Mouse (Mus musculus): ENCODE measurements at regions not wholly inside any gene's neighbourhood (a gene's known extent, or its start where the extent isn't known, plus 50 kb on each side); places are given as distances from the start of the nearest gene placed in this dataset.

DNA sequence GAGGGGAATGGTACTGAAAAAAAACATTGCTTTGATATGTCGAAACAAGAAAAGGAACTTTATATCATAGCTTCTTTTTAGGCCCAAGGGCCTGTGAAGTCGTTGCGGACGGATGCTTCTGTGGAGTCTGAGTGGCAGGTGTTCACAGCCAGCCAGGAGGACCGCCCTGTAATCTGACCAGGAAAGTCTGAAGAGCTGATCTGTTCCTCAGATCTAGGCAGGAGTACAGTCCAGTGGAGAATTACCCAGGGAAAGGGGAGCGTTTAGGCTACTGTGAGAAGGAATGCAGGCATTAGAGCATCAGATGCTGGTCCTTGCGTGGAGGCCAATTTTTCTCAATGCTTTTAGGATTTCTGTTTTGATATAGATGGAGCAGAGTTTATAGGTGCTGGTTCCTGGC is 306.1 kb upstream of the Ddhd1 start:
- no peak for ATAC-seq (ENCODE audit: insufficient number of reproducible peaks, low FRiP score, low TSS enrichment)

DNA sequence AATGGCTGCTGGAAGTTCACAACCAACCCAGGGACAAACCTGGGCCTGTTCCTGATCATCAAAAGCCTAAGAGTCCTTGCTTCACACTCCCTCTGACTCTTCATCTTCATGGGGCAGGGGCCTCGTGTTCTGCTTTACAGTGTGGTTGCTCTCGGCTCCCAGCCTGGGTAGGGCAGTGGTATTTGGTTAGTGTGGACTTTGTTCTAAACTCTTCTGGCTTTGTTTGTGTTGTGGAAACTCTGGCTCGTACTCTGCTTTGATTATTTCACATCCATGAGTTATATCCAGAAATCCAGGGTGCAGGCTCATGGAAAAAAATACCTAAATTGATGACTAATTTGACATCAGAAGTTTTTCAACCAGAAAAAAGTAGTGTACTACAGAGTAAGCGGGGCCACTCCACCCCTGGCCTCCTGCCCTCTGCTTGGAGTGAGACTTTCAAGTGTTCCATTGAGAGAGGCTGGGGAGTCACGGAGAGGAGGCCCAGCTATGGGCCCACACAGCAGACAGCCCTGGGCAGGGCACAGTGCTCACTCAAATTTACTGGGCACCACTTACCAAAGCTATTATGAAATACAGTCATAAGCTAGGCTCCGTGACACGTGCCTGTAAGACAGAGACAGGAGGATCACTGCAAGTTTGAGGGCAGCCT is 325.4 kb upstream of the Ddhd1 start:
- ATAC-seq (ENCODE audit: insufficient number of reproducible peaks, low FRiP score, low TSS enrichment): no peak

DNA sequence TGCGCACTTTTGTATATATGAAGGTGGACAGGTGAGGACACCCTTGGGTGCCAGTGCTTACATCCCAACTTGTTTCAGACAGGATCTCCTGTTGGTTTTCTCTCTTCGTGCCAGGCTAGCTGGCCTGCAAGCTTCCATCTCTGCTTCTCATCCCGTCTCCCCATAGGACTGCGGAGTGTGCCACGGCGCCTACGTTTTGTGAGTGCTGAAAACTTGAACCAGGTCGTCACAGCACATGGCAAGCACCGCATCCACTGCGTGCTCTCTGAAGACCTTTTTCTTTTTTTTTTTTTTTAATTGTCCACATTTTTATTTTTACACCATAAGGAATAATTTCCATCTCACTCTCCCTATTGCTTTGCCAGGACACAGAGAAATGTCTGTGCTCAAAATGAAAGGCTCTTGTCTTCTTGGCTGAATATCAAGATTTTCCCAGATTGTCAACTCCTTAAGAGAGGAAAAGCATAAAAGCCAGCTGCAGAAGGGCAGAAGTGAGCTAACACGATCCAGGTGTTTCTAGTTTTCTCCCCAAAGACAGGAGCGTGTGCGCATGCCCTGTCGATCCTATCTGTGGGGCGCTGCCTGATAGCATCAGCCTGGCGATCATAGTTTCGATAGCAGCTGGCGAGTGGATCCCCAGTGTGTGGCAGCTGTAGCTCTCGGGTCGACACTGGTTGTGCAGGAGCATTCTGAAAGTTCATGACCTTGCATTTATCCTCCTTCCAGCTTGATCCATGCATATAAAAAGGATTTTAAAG is 326.4 kb upstream of the Ddhd1 start:
- ATAC-seq (ENCODE audit: insufficient number of reproducible peaks, low FRiP score, low TSS enrichment): no peak

DNA sequence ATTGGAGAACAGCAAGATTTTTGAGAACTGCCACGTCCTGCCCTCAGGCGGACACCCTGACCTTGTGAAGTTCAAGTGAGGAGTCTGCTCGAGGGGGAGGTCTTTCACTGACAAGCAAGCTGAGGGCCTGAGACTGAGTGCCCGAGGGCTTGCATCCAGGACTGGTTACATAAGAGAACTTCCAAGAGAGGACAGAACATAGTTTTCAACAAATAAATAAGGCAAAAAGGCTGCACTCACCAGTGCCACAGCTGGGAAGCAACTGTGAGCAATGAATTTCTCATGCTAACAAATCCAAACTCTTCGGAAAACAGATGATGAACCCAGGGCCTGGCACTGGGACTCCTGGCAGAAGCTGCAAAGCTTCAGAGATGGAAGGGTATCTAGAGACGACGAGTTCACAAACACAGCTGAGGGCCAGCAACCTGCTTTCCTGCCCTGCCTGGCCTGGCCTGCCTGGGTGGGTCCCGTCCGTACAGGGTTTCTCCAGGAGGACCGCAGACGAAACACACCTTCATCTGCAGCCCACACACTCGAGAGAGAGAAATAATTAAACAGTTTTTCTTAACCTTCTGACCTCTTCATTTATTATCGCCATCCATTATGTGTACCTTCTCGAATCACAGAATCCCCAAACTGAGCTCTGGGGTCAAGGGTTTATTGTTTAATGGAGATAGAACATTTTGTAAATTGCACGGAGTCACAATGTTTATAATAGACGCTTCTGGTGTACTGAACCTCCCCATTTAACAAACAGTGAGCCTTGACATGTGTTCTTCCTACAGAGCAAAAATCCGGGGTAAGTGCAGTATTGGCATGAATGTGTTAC is 334.3 kb upstream of the Ddhd1 start:
- no peak for ATAC-seq (ENCODE audit: insufficient number of reproducible peaks, low FRiP score, low TSS enrichment)

DNA sequence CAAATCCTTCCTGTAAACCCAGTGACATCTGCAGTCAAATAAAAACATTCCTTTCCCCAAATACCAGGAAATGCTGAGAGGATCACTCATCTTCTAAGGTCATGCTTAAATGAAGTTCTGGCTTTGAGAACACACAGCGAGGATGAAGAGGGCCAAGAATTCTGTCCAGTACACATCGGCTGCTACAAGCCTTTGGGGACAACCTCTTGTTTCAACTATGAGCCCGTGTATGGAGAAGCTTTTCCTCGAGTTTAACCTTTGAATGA is 334.9 kb upstream of the Ddhd1 start:
- no peak for ATAC-seq (ENCODE audit: insufficient number of reproducible peaks, low FRiP score, low TSS enrichment)

DNA sequence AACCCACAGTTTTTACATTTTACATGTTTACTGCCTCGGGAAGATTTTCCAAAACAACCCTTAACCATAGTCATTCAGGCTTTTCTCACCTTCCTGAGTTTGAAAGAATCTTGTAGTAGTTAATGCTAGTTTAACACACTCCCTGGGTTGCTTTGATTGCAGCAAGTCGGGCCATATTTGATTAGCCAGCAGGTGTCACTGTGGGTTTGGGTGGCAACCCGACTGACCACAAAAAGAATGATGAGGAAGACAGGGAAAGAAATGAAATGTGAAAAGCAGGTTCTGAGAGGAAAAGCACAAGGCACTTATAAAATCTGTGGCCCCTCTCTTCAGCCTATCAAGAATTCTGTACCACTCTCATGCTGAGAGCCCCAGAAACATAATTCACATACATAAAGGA is 335.7 kb upstream of the Ddhd1 start:
- no peak for ATAC-seq (ENCODE audit: insufficient number of reproducible peaks, low FRiP score, low TSS enrichment)

DNA sequence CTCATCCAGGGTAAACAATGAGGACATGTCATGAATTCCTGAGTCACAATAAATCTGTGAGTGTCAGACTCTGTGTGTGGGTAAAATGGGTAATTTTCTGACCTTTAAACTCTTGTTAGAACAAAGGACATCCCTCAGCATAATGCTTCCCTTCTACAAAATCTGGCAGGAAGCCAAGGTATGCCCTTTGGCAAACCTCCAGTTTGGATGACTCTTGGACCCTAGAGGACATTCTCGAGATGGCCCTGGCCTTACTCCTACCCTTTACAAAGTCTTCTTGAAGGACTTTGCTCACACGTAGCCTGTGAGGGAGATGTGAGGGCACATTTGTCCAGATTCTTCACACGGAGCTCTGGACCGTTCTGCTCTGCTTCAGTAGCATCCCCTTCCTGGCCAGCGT is 338.8 kb upstream of the Ddhd1 start:
- no peak for ATAC-seq (ENCODE audit: insufficient number of reproducible peaks, low FRiP score, low TSS enrichment)

DNA sequence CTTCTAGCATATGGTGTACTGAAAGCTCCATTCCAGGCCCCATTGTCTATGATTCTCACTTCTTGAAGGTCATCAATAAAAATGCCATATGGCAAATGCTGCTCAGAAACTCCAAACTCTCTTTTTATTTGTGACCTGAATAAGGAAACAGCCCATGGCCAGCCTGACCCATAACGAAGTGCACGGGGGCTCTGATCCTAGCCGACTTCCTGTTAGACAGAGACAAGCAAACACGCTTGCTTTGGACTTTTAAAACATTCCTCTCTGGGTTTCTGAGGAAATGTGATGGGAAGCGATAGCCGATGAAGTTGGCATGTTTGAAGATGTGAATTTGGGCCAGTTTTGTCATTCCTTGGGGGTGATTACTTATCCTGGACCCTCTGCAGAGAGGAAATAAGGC is 346.1 kb upstream of the Ddhd1 start:
- ATAC-seq (ENCODE audit: insufficient number of reproducible peaks, low FRiP score, low TSS enrichment): no peak

DNA sequence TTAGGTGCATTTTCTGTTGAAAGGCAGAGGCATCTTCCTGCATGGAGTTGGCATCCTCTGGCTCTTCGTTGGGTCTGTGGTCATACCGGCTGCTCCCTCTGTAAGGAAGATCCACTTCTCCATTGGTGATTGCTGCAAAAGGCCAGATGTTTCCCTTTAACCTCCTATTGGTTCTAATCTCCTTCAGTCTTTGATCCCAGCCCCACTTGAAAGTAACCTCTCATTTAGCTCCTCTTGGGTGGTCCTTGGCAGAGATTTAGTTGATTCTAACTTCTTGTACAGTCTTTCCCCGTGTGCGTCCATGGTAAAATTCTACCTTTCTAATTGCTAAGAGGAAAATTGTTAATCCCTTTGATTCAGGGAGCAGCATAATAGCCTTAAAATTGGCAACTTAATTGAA is 347.4 kb upstream of the Ddhd1 start:
- ATAC-seq (ENCODE audit: insufficient number of reproducible peaks, low FRiP score, low TSS enrichment): no peak

DNA sequence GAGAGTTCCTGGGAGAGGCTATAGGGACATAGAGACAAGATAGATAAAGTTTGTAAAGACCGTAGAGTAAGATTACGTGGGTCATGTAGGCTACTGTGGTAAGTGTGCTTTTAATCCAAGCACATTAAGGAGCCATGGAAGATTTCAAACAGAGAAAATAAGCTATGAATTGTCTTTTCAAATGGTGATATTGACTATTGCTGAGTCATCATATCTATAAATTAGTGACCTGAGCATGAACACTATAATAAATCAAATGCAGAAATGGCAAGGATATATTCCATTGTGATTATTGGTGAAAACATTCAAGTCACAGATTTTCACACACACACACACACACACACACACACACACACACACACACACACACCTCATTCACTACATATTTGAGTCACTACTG is 355.3 kb upstream of the Ddhd1 start:
- no peak for ATAC-seq (ENCODE audit: insufficient number of reproducible peaks, low FRiP score, low TSS enrichment)

DNA sequence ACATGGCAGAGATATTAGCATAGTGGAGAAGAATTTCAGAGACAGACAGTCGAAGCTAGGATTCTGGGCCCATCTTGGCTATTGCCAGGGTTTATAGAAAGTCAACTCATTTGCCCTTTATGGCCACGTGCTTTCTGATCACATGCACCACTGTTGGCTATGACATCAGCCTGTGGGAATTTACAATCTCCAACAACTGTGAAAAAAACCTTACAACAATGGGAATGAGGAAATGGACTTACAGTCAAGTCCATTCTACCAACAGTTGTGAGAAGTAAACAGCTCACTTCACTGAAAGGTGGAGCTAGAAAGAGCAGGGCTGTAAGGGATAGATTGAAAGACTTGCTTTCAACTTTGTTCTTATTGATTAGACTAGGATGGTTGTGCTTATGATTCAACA is 356.1 kb upstream of the Ddhd1 start:
- no peak for ATAC-seq (ENCODE audit: insufficient number of reproducible peaks, low FRiP score, low TSS enrichment)

DNA sequence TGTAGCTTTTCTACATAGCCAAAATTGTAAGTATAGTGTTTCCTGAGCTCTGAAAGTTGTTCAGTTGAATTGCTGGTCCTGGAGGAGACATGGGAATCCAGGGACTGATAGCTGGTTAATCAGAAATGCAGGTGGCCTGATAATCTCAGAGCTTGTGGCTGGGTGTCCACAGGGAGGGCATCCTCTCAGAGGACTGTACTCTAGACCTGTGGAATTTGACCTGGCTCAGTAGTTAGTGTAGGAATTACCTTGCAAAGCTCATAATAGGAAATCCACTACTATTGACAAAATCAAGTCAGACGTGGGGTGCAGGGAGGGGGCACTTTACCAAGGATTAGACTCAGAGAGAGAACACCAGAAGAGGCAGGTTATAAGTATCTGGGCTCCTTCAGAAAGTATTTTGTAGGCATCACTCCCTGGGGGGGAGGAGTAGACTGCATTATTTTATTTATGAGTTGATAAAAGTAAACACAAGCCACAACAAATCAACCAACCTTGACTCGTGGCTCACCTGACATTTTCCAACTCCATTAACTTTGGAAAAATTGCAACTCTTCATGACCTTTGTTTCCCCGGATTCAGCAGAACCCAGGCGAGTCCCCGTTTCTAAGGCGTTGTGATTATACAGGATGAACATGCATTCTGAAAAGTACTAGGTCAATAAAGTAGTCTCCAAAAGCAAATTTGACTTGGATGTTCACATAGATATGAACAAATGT is 357.9 kb upstream of the Ddhd1 start:
- ATAC-seq (ENCODE audit: insufficient number of reproducible peaks, low FRiP score, low TSS enrichment): no peak

DNA sequence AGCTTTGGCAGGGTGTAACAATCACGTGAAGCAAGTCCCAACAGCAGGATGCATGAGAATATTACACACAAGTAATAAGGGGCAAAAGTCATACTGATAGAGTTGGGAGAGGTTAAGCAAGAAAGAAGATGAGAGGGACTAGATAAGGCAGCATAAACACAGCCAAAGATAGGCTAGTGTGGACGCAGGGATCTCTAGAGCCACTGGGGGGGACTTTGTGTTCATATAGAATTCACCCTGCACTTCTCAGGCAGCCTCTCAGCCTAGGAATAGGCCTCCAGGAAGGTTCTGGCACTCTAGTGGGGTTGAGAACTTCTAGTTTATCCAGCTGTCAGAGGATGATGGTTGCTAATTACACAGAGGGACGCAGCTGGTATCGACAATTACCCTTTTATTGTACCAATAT is 358.8 kb upstream of the Ddhd1 start:
- no peak for ATAC-seq (ENCODE audit: insufficient number of reproducible peaks, low FRiP score, low TSS enrichment)

DNA sequence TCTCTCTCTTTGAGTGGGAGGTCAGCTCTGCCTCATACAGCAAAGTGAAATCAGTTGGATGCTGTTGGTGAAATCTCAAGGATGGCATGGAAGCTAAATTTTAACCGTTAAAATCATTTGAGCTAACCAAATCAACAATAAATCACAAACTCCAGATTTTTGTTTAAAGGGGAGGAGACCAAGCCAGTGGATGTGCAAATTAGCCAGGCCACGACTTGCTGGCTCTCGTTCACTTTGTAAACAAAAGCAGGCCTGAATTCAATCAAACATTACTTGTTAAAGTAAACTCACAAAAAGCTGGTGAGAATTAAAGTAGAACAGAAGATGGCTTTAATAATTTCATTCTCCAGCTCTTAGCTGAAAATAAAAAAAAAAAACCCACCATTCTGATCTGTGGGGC is 359.3 kb upstream of the Ddhd1 start:
- no peak for ATAC-seq (ENCODE audit: insufficient number of reproducible peaks, low FRiP score, low TSS enrichment)

DNA sequence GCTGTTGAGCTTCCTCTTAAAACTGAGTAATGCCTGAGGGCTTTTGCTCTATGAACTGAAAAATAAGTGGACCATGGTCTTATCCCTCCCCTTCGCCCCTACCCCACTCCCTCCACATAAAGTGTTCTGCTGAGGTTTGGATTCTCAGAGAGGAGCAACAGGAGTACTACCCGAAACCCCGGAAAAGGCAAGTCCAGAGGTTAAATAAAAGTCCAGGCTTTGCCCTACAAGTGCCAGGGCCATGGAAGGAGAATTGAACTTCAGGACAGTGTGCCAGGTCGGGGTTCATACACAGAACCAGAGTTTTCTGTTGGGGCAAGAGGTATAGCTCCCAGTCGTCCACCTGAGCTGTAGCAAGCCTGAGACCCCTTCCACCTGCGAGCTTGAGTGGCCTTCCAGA is 360.0 kb upstream of the Ddhd1 start:
- no peak for ATAC-seq (ENCODE audit: insufficient number of reproducible peaks, low FRiP score, low TSS enrichment)

DNA sequence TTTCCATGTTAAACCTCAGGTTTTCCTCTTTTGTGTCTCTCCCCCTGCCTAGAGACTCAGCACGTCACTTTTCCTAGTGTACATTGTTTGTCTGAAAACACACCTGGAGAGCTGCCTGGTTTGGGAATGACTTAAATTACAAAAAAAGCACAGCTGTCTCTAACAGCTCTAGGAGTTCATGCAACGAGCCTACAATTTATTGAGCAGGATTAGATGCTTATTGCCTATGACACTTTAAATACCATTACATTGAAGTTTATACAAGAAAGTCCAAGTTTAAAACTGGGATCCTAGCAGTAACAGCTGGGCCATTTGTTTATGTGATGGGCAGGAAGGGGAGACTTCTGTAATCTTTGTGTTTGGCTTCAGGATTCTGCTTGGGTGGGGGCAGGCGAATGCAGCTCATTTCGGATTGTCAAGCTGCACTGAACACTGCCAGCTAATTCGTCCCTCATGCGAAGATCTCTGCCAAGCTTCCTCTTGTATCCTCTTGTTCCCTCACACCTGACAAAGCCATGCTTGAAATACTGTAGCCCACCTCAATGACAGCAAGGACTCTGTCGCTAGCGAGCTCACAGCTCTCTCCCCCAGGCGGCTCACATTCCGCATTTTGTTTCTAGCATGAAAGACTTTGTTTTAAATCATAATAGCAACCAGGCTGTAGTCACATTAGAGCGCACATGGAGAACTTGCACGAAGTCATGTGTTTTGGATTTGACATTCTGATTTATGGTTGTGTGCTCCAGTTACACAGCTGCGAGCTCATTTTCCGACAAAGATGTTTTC is 359.8 kb upstream of the Gm15217 start:
- no peak for ATAC-seq (ENCODE audit: insufficient number of reproducible peaks, low FRiP score, low TSS enrichment)

DNA sequence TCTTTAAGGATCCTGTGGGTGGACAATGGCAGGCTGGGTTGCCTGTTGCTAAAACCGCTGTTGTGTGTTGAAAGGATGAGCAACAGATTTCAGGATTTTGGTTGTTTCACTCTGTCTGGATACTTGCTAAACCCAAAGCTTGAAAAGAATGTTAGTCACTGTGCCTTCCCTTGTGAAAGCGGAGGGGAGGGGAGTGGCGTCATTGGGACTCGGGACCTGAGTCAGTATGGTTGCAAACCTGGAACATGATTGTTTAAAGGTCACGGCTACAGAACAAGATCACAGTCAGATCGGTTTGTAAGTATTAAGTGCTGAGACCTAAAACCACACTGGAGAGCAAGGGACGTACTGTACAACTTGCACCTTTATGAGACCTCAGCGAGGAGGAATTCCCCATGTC is 344.9 kb upstream of the Gm15217 start:
- no peak for ATAC-seq (ENCODE audit: insufficient number of reproducible peaks, low FRiP score, low TSS enrichment)

DNA sequence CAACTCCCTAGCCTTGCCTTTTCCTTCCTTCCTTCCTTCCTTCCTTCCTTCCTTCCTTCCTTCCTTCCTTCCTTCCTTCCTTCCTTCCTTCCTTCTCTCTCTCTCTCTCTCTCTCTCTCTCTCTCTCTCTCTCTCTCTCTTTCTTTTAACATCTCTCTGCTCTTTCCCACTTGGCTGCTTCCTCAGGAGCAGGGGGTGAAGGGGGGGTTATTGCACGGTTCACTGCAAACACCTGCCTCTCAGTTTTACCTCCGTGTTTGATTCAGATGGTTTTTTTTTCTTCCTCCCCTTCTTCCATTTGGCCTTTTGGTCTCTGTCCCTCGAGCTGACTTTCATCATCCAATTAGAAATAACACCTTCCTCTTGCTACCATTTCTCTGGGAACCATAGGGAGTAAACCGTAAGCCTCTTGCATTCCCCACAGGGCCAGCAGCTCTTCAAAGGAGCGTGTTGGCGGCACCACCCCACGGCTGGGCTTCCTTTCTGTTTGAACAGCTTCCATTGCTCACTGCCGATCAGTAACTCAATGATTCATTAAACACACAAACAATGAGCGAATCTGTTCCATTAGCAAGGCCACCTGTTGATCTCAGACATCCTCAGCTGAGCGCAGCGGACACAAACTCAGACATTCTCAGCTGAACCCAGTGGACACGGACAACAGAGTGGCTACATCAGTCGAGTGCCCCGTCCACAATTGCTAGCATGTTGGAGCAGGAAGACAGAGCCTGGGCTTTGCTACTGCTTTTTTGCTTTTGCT is 318.4 kb upstream of the Gm15217 start:
- ATAC-seq (ENCODE audit: insufficient number of reproducible peaks, low FRiP score, low TSS enrichment): peak; percentile 15; the same call in 1 of the 2 replicates

DNA sequence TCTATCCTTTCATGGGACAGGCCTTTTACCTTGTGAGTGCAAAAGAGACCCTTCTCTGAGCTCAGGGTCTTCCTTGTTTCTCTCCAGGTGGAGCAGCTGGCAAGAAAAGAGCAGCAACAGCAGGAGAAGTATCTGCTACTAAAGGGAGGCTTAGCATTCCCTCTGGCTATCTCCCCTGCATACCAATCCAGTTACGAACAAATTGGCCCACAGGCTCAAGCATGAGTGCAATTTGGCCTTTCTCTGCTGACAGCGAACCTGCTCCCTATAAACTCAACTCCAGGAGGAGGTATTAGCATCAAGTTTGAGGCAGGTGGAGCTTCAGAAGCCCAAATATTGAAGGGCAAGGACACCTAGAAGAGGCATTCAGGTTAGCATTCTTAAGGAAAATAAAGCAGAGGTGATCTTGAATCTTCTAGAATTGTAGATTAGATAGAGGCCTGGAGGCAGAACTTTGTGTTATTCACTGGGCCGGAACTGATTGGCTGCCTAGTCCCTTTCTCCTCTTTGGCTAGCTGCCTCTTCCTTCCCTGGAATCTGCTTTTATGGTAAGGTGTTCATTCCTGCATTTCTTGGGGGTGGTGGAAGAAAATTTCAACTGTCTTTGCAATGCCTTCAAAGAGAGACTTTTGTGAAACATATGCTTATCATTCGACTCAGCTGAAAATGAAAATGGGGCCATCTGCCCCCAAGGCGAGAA is 312.0 kb upstream of the Gm15217 start:
- ATAC-seq (ENCODE audit: insufficient number of reproducible peaks, low FRiP score, low TSS enrichment): no peak
